Mouse (Mus musculus) brain, embryonic 14.5 days (tissue): Measurements from ENCODE around the gene Aldh6a1. TPM values are rescaled to one million over a fixed set of nuclear protein-coding genes. Genes with fewer than 3 reads are reported as not detected.
A peak's percentile ranks its signal among the peaks of the same experiment; 100 is the strongest.

Source experiments
- DNase-seq: peaks from one replicate; pipeline ENCODE4 v3.0.0-alpha.2; 2011; ENCODE audit warnings: low read depth
- CTCF ChIP-seq: fragments of 200-500 bp; IDR thresholded peaks from 2 replicates; pipeline ENCODE4 v1.5.1; 2012; ENCODE audit warnings: inconsistent platforms, mild to moderate bottlenecking, moderate library complexity, borderline replicate concordance; ENCODE audit not compliant: insufficient read depth, insufficient read length; ENCODE audit errors: extremely low read depth
- POLR2A ChIP-seq: fragments of 200-500 bp; IDR thresholded peaks from 2 replicates; pipeline ENCODE4 v1.6.1; 2012; ENCODE audit warnings: mild to moderate bottlenecking, inconsistent platforms, borderline replicate concordance; ENCODE audit not compliant: poor library complexity, insufficient read depth, insufficient read length, severe bottlenecking; ENCODE audit errors: extremely low read depth
- polyA plus RNA-seq: library from polyadenylated mRNA; depleted of rRNA; stranded (reverse); fragments of >200 nt; gene quantifications from 2 replicates; pipeline ENCODE4 v1.2.3, GENCODE M21; 2012

Aldh6a1 gene
- polyA plus RNA-seq, 1 experiment = 19.3 TPM

DNA sequence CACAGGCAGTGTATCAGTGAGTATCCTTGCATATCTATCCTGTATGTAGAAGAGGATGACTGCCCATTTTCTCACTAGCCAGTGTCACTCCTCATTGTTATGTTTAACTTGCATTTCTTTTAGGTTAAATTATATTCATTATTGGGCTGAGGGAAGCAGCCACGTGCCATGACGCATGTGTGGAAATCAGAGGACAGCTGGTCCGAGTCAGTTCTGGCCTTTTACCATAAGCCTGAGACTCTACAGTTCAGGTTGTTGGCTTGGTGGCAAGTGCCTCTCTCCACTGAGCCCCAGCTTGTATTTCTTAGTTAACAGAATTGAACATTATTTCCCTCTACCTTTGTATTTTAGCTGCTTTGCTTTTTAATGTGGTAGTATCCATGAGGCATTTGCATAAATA is 6.1 kb upstream of the Aldh6a1 start:
- DNase-seq = no peak
- TF ChIP-seq POLR2A (no peak), CTCF (no peak)

DNA sequence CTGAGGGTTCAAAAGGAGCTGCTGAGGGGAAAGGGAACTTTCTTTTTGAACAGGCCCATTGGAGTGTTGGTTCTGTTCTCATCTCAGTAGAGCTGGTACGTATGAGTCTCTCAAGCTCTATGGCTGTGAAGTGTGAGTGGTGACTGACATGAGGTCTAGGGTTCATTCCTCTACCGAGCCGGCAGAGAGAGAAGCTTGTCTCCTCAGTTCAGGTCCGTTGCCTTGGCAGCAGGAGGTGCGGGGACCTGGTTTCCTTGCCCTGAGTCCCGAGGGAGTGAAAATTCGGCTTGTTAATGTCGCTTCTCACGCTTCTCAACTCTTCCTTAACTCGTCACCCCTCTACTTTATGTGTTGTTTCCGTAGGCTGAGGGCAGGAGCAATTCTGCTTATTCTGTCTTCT is 997 bp upstream of the Aldh6a1 start:
- no peak for DNase-seq
- TF ChIP-seq POLR2A = no peak
- TF ChIP-seq CTCF = no peak

DNA sequence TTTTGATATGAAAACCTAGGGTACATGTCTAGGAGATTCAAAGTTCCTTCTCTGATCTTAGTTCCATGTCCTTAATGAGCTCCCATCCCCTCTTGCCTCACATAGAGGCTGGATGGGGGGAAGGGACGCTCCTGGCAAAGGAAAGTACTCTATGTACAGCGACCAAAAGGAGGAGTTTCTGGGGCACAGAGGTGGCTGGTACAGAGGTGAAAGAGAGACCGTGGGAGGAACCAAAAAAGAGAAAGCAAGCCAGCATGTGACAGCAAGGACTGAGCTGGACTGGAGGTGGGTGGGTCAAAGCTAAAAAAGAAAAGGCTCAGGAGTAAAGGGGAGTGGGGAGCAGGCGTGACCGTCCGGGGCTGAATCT is 470 bp downstream of the Aldh6a1 start:
- DNase-seq = no peak
- TF ChIP-seq CTCF (no peak), POLR2A (no peak)

DNA sequence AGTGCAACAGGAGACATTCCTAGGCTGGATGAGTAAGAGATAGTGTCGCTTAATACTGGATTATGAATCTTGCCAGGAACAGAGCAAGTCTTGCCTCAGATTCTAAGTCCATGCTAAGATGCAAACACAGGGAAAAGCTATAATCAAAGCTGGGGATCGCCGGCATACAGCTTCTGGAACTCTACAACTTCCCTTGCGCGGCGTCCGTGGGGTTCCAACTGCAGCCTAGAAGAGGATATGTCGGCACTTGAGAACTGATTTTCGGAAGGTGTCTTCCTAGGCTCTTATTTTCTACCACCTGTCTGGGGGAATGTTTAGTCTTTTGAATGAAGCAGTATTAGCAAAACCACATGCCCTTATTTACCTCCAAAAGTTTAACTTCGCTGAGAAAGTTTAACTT is 917 bp downstream of the Aldh6a1 start:
- no peak for DNase-seq
- TF ChIP-seq POLR2A = no peak
- TF ChIP-seq CTCF = no peak

DNA sequence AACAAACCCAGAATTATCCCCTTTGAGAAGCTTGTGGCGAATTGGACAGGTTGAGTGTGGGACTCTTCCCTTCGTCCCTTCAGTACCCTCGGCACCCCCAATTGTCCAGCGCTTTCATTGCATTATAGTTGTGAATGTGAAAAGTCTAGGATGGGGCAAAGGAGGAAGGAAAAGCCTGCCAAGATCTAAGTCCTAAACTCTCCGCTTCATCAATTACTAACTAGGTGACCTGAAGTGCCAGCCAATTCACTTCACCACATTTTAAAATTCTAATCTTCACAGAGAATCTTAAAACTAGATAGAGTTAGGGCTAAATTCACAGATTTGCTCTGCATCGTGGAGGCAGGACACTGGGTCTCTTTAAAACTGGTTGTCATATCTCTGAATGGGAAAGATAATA is 2.6 kb downstream of the Aldh6a1 start:
- no peak for DNase-seq
- TF ChIP-seq POLR2A (no peak), CTCF (no peak)

DNA sequence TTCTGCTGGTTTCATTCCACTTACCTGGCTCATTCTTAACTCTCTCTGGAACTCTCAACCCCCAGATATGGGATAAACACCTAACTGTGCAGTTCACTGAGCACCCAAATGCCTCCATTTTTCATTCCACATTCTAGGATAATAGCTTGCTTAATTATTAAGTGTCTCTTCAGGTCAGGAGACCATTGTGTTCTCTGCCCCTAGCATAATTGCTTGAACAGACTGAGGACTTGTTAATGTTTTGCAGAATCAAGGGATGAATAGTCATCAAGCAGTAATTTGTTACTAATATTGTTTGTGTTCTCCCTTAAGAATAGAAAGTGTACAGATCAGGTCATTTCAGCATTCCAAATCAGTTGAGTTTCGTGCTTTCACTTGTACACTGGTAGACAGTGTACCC is 3.4 kb downstream of the Aldh6a1 start:
- DNase-seq = no peak
- TF ChIP-seq POLR2A (no peak), CTCF (no peak)

DNA sequence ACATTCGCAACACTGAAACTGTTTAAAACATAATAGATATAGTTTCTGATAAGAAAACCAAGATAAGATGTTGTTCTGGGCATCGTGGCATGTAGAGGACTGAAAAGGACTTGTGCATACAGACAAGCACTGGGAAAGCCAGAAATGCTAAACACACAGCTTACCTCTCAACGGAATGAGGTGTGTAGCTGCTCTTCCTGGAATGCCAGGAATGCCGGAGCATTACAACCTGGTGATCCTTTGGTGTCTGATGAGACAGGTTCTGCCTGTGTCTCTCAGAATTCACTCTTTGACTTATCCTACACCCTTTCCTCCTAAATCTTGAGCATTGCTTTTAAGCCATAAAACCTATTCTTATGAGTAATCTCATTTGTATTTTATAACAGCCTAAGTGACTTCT is 8.3 kb downstream of the Aldh6a1 start:
- no peak for DNase-seq
- no peak for TF ChIP-seq POLR2A
- no peak for TF ChIP-seq CTCF

DNA sequence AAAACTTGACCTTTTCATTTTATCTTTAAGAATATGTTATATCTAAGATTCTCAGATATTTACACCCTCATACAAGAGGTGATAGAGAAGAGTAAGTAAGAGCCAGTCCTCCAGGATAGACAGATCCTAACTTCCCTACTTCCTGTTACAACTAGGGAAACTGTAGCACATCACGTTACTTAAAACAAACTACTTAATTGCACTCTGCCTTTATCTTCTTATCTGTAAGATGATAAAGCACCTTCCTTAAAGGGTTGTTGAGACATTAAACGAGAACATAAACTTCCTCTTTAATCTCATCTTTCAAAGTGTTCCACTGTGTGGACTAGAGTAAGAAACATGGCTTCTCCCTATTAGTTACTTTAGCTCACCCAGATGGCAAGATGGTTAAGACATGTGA is 12.1 kb downstream of the Aldh6a1 start:
- no peak for DNase-seq

DNA sequence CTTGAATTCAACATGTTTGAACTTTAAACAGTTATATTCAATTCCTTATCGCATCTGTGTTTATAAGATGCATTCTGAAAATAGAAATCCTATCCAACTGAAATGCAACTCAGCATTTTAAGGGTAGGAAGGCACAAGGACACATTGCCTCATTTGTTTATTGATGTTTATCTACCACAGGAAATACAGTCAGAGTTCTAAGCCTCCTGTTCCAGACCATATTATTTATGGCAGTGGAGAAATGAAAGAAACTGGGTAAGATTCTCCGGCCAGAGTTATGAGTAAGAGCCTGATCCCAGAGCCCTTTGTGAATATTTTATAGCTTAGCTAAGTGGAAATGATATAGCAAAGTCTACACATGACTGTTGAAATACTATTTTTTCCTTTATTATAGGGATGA is 21.0 kb downstream of the Aldh6a1 start:
- TF ChIP-seq CTCF (no peak), POLR2A (no peak)

More for the DNA sequence above, 12.1 kb downstream of the Aldh6a1 start:
- TF ChIP-seq CTCF (no peak), POLR2A (no peak)

DNA sequence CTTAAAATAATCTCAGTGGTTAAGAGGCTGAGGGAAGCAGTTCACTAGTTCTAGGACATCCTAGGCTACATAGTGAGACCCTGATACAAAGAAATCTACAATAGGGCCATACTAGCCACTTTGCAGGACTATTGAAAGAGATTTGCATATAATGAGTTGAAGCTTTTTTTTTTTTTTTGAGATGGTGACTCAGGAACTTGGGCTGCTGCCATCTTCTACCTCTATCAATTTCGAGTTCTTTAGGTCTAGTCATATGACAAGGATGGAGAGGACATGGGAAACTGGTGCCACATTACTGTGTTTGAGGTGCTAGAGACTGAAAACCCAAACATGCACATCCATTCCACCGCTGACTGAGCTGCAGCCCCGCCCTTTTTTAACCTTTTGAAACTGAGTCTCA is 26.8 kb downstream of the Aldh6a1 start:
- TF ChIP-seq POLR2A (no peak), CTCF (no peak)
- no peak for DNase-seq

More for the DNA sequence above, 21.0 kb downstream of the Aldh6a1 start:
- no peak for DNase-seq

DNA sequence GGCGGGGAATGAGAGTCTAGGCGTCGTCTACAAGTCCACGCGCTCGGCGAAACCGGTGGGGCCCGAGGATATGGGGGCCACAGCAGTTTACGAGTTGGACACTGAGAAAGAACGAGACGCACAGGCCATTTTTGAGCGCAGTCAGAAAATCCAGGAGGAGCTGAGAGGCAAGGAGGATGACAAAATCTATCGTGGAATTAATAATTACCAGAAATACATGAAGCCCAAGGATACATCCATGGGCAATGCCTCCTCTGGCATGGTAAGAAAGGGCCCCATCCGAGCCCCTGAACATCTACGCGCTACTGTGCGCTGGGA is 33.2 kb downstream of the Aldh6a1 start:
- no peak for DNase-seq
- no peak for TF ChIP-seq CTCF
- TF ChIP-seq POLR2A = no peak

DNA sequence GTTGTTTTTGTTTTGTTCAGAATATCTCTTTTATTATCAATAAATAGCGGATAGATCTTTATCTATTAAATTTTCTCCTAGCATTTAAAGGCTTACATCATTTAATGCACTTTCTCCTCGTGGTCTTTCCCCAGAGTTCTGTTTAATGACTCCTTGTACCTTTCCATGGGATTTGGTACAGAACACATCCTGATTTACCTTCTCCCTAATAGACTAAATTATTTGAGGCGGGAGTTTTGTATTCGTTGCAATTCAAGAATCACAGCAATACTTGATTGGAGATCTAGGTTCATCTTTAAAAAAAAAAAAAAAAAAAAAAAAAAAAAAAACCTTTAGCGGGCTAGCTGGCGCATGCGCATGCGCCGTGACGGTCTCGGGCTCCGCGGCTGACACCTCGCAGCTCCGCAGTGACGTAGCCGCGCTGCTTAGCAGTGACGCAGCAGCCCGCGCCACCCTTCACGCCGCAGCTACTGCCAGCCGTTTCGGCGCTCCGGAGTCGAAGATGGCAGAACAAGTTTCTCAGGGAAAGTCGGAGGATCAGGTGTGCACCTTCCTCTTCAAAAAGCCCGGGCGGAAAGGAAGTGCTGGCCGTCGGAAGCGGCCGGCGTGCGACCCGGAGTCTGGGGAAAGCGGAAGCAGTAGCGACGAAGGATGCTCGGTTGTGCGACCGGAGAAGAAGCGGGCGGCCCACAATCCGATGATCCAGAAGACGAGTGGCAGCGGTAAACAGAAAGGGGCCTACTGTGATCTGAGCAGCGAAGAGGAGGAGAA is 33.8 kb downstream of the Aldh6a1 start, which contains the start of gene Rnf113a2:
TSS of gene Rnf113a2 (plus strand) at position 363 of the 771 bp plus-strand sequence.
- peak; percentile 97 for DNase-seq
- no peak for TF ChIP-seq CTCF
- TF ChIP-seq POLR2A = peak; percentile 45; the same call in 1 of the 2 replicates

DNA sequence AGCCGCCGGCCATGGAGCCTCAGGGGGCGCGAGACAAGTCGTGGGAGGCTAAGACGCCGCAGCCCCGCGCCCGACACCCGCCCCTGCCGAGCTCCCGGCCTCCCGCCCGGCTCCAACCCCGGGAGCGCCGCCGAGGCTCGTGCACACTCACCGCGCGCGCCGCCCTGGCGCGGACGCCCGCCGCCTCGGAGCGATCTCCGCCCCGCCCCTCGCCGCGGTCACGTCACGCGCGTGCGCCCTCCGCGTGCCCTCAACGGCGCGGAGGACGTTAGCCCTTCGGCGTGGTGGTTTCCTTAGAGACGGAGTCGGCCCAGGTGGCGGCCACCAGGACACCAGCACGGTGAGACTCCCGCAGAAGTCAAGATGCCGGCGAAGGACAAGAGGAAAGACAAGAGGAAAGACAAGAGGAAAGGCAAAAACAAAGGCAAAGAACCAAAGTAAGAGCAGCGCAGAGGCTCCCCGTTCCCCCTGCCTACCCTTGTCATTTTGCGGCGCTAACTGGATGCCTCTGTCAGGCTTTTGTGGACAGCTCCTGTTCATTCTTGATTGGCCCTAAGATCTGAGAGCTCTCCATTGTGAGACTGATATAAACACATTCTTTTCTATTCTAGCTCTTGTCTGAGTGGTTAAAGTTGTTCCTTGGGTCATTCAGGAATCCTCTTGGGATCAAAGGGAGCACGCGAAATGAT is 41.8 kb downstream of the Aldh6a1 start, which contains the start of the genes Entpd5 and Bbof1:
TSS of gene Entpd5 (minus strand) at position 211 of the 689 bp plus-strand sequence.
TSS of gene Bbof1 (plus strand) at position 253 of the 689 bp plus-strand sequence.
- DNase-seq = peak; percentile 94
- TF ChIP-seq CTCF (no peak), POLR2A (peak; percentile 98)
